Mouse (Mus musculus) hindbrain, embryonic 16.5 days (tissue): Measurements from ENCODE around the gene Itih5. TPM values are rescaled to one million over a fixed set of nuclear protein-coding genes. Genes with fewer than 3 reads are reported as not detected.

Source experiments
- ATAC-seq: fragments of 200-750 bp; cut with Nextera tagmentation; 2 replicates; pipeline ENCODE4 v1.8.0; 2017; ENCODE audit warnings: moderate TSS enrichment, moderate library complexity
- H3K27ac ChIP-seq: fragments of 300-500 bp; sonication (generic); 2 replicates; pipeline ENCODE4 v1.5.1; 2014; ENCODE audit warnings: low read depth, mild to moderate bottlenecking, control low read depth, low read length, moderate library complexity
- H3K27me3 ChIP-seq: fragments of 300-500 bp; sonication (generic); replicated peaks from 2 replicates; pipeline ENCODE4 v1.6.1; 2014; ENCODE audit warnings: low read length; ENCODE audit not compliant: control insufficient read depth, insufficient read depth
- H3K36me3 ChIP-seq: fragments of 300-500 bp; sonication (generic); 2 replicates; pipeline ENCODE4 v1.6.1; 2014; ENCODE audit warnings: mild to moderate bottlenecking, low read length, moderate library complexity, mixed read lengths; ENCODE audit not compliant: control insufficient read depth, insufficient read depth
- H3K4me1 ChIP-seq: fragments of 300-500 bp; sonication (generic); 2 replicates; pipeline ENCODE4 v1.6.1; 2014; ENCODE audit warnings: low read depth, low read length; ENCODE audit not compliant: control insufficient read depth, insufficient read depth
- H3K4me2 ChIP-seq: fragments of 300-500 bp; sonication (generic); 2 replicates; pipeline ENCODE4 v1.6.1; 2014; ENCODE audit warnings: mild to moderate bottlenecking, low read length, control low read depth, moderate library complexity
- H3K4me3 ChIP-seq: fragments of 300-500 bp; sonication (generic); 2 replicates; pipeline ENCODE4 v1.5.1; 2014; ENCODE audit warnings: mild to moderate bottlenecking, low read length, control low read depth, moderate library complexity
- H3K9ac ChIP-seq: fragments of 300-500 bp; sonication (generic); 2 replicates; pipeline ENCODE4 v1.6.1; 2014; ENCODE audit warnings: low read depth, mild to moderate bottlenecking, control low read depth, low read length, moderate library complexity
- H3K9me3 ChIP-seq: fragments of 300-500 bp; sonication (generic); 2 replicates; pipeline ENCODE4 v1.6.1; 2014; ENCODE audit warnings: mild to moderate bottlenecking, low read length, moderate library complexity; ENCODE audit not compliant: control insufficient read depth
- WGBS: fragments of 180-500 bp; shearing (Covaris S2); extraction: QIAGEN DNeasy Blood & Tissue Kit; methylation state at CpG from one replicate; pipeline ENCODE4 v1.1.7; 2014; 5-methylcytosine and 5-hydroxymethylcytosine counted together
- polyA plus RNA-seq: library from polyadenylated mRNA; unstranded; fragments of >200 nt; fragmentation: Nextera tagmentation; extraction: Ambion mirVana; gene quantifications from 2 replicates; pipeline ENCODE4 v1.2.1, GENCODE M21; 2015

The Itih5 gene
- polyA plus RNA-seq: 9.8 and 10.9 TPM in 2 replicates

GRCm38 (mm10) chr2:10153201-10154075, at the start of gene Itih5:
TSS of gene Itih5 (plus strand) at chr2:10153571.
- peak within 1 kb of the TSS; percentile 82 for H3K4me2 ChIP-seq
- peak within 1 kb of the TSS; percentile 51; the same call in 1 of the 2 replicates for H3K9ac ChIP-seq
- no peaks in the 10 kb centered on the region; the same call in 1 of the 2 replicates for H3K27me3 ChIP-seq
- WGBS: 7% methylated on average over 27 of the region's 27 CpGs
- peak; percentile 80 for ATAC-seq
- no peaks in the 10 kb centered on the region for H3K36me3 ChIP-seq
- H3K4me1 ChIP-seq: peaks cover 2% of the 10 kb centered on the region; the same call in 1 of the 2 replicates
- no peaks in the 10 kb centered on the region for H3K9me3 ChIP-seq
- H3K4me3 ChIP-seq: peak within 1 kb of the TSS; percentile 44
- no peak within 1 kb of the TSS for H3K27ac ChIP-seq

DNA sequence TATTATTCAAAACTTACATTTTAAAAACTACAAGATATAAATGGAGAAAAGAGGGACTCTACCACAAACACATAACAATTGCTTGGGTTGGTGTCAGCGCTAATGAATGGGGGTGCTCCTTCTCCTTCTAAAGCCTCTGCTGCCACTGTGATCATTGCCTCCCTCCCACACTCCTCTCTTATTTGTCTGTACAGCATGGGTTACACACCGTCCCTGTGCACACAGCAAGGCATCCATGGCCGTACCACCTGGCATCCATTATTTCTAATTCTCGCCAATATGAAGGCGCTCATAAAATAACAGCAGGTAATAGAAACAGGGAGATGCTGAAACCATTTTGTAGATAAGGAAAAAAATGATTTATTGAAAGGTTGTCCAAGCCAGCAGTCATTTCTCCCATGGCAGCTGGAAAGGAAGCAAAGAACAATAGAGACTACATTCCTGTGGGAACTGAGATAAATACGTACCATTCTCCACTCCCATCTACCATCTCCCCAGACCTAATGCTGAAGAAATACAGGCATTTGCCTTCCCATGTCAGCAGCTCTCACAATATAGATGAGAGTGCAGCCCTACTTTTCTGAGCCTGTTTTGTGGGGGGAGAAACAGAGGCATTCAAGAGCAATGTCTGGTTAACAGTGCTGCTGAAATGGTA, 44.7 kb upstream of the Itih5 start:
- no peaks in the 10 kb centered on the region for H3K9me3 ChIP-seq
- no peaks in the 10 kb centered on the region for H3K27me3 ChIP-seq
- no peak overlapping the region for H3K4me3 ChIP-seq
- no peaks in the 10 kb centered on the region for H3K4me1 ChIP-seq
- ATAC-seq: peak; percentile 74; the same call in 1 of the 2 replicates
- WGBS: 55% methylated on average over 6 of the region's 6 CpGs
- H3K4me2 ChIP-seq: no peak overlapping the region
- no peaks in the 10 kb centered on the region for H3K36me3 ChIP-seq
- H3K9ac ChIP-seq: no peak overlapping the region
- H3K27ac ChIP-seq: no peak overlapping the region

DNA sequence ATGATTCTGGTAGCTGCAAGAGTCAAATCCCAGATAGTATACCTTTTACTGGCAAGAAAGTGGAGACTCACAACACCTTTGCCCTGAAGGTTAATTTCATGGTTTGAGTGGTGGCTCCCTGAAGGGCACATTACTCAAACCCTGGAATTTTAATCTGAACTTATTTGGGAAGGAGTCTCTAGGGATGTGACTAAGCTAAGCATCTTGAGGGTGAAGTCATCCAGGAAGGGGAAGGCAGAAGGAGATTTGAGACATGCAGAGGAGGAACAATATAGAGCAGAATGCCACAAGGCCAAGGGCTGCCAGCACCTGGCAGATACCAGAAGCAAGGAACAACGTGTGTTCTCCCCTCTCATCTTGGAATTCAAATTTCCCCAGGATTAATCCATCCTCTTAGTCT, 34.6 kb upstream of the Itih5 start:
- Histone ChIP-seq H3K27ac (no peak overlapping the region), H3K4me3 (no peak overlapping the region), H3K4me1 (no peaks in the 10 kb centered on the region), H3K27me3 (no peaks in the 10 kb centered on the region), H3K9me3 (no peaks in the 10 kb centered on the region), H3K9ac (no peak overlapping the region), H3K4me2 (no peak overlapping the region), H3K36me3 (no peaks in the 10 kb centered on the region)
- ATAC-seq: no peak
- WGBS: 74% methylated on average over 1 of the region's 1 CpGs

GRCm38 (mm10) chr2:10119276-10119675, 34.1 kb upstream of the Itih5 start:
- Histone ChIP-seq H3K27ac (no peak overlapping the region), H3K4me1 (no peaks in the 10 kb centered on the region), H3K4me2 (no peak overlapping the region), H3K4me3 (no peak overlapping the region), H3K27me3 (no peaks in the 10 kb centered on the region), H3K9me3 (no peaks in the 10 kb centered on the region), H3K9ac (no peak overlapping the region), H3K36me3 (no peaks in the 10 kb centered on the region)
- no peak for ATAC-seq
- WGBS: 87% methylated on average over 8 of the region's 8 CpGs

DNA sequence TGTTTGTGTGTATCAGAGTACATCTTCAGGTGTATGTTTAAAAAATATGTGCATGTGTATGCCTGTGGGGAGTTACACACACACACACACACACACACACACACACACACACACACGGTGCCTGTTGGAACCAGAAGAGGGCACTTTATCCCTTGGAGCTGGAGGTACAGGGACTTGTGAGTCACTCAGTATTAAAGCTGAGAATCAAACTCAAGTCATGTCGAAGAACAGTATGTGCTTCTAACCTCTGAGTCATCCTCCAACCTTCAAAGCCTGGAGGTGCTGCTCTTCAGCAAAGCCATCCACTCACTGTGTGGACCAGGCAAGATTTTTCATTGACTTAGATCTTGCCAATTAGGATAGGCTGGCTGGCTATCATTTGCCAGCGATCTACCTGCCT, 31.5 kb upstream of the Itih5 start:
- no peaks in the 10 kb centered on the region for H3K9me3 ChIP-seq
- H3K36me3 ChIP-seq: no peaks in the 10 kb centered on the region
- H3K4me3 ChIP-seq: no peak overlapping the region
- H3K27ac ChIP-seq: no peak overlapping the region
- no peak overlapping the region for H3K4me2 ChIP-seq
- H3K27me3 ChIP-seq: no peaks in the 10 kb centered on the region
- 66% methylated on average over 3 of the region's 3 CpGs for WGBS
- no peaks in the 10 kb centered on the region for H3K4me1 ChIP-seq
- H3K9ac ChIP-seq: no peak overlapping the region
- no peak for ATAC-seq

GRCm38 (mm10) chr2:10126122-10126521, 27.2 kb upstream of the Itih5 start:
- Histone ChIP-seq H3K36me3 (no peaks in the 10 kb centered on the region), H3K4me3 (no peak overlapping the region), H3K4me1 (no peaks in the 10 kb centered on the region), H3K27me3 (no peaks in the 10 kb centered on the region), H3K4me2 (no peak overlapping the region), H3K9ac (no peak overlapping the region), H3K9me3 (no peaks in the 10 kb centered on the region), H3K27ac (no peak overlapping the region)
- ATAC-seq: no peak
- 91% methylated on average over 4 of the region's 4 CpGs for WGBS

DNA sequence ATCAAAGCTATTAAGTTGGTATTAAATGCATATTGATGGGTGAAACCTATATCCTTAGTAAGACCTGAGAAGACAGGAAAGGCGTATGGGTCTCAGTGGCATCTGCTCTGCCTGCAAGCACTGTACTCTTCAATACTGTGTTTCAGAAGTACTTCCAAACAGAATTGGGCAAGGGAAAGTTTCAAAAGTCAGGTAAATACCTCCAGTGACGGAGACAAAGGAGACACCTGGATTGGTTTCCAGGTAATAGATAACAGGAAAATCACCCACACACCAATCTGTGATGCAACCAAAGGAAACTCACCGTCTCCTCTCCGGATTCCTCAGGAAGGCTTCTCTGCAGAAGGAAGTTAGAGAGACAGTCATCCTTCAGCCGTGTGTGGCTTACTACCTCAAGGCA, 25.9 kb upstream of the Itih5 start:
- Histone ChIP-seq H3K9me3 (no peaks in the 10 kb centered on the region), H3K27ac (no peak overlapping the region), H3K4me1 (no peaks in the 10 kb centered on the region), H3K4me3 (no peak overlapping the region), H3K4me2 (no peak overlapping the region), H3K27me3 (no peaks in the 10 kb centered on the region), H3K9ac (no peak overlapping the region), H3K36me3 (no peaks in the 10 kb centered on the region)
- no peak for ATAC-seq
- WGBS: 90% methylated on average over 5 of the region's 5 CpGs

DNA sequence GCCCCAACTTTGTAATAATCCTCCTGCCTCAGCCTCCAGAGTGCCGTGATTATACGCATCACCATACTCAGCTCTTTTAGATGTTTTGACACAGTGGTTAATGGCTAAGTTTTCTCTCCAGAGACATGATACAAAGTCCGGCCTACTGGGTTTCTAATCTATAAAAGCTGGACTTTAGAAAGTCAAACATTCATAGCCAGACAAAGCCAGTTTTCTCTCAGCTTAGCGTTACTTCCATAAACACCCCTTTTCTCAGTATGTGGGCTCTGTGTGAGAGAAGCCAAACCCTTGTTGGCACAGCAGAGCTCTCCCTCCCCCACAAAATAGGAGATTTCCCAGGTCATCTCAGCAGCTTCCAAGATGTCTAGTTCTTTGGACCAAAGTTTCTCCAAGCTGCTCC, 24.8 kb upstream of the Itih5 start:
- Histone ChIP-seq H3K36me3 (no peaks in the 10 kb centered on the region), H3K27ac (no peak overlapping the region), H3K9ac (no peak overlapping the region), H3K4me3 (no peak overlapping the region), H3K4me2 (no peak overlapping the region), H3K4me1 (no peaks in the 10 kb centered on the region), H3K27me3 (no peaks in the 10 kb centered on the region), H3K9me3 (no peaks in the 10 kb centered on the region)
- 84% methylated on average over 4 of the region's 4 CpGs for WGBS
- ATAC-seq: no peak

DNA sequence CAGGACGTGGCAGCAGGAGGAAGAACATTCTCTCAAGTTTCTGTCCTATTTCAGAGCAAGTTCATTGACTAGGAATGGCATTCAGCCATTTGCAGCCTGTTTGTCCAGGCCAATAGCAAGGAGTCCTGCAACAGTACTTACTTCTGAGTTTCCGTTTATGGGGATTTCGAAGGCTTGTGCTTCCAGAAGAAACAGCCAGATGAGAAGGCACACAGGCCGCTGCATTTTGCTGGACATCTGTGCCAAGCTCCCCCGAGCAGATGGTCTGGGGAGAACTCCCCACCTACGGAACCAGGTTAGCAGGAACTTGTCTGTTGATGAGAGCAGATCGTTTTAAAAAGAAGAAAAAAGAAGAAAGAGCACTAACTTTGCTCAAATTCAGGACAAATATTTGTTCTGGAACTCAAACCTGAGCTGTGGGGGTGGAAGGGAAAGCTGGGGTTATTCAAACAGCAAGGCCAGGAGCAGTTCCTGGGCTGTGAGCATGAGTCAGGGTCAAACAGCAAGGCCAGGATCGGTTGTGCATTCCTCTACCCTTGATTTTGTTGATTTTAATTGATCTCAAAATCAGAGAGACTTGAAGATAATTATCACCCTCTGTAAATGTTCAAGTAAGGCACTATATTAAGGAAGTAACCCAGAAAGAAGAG, 22.9 kb upstream of the Itih5 start:
- H3K9me3 ChIP-seq: no peaks in the 10 kb centered on the region
- no peak overlapping the region for H3K4me3 ChIP-seq
- H3K27me3 ChIP-seq: no peaks in the 10 kb centered on the region
- no peak overlapping the region for H3K9ac ChIP-seq
- H3K4me2 ChIP-seq: no peak overlapping the region
- 73% methylated on average over 8 of the region's 8 CpGs for WGBS
- H3K36me3 ChIP-seq: no peaks in the 10 kb centered on the region
- ATAC-seq: no peak
- H3K4me1 ChIP-seq: no peaks in the 10 kb centered on the region
- H3K27ac ChIP-seq: no peak overlapping the region
